Mouse (Mus musculus): ENCODE data around the gene Nr5a2.
"Not testable (repeated sequence)": the region's sequence is repeated elsewhere in the genome, so short reads cannot be mapped to it uniquely, and the experiment has no call there.

Gene Nr5a2

DNA sequence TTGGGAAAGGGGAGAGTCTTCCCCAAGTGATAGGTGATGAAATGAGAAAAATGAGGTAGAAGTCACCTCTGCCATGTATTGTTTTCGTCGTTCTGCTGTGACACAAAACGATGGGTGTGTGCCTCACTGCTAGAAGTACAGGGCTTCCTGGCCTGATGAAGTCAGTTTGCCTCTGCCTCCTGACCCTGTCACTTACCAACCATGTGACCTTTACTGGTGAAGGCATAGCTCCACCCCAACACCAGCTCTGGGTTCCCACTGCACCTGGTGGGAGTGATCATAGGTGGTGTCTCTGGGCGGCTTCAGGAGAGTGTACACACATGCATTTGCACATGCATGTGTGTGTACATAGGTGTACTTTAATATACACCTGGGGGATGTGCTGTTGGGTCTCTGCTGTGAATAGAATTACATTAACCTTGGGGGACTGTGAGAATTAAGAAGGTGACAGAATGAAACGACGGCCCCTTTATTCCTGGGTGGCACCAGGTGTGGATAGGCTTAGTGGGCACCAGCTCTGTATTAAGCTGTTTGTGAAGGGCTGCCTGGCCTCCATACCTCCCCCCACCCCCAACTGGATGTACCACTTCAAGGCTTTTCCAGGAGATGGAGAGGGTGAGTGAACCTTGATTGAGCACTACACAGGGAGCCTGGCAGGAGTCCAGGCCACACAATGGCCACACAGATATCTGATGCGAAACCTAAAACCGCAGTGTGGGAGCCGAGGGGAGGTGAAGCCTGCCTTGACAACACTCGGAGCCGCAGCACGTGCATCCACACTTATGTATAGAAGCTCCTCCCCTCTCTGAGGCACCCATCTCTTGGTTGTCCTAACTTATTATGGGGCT lies 127.7 kb downstream of the Nr5a2 start:
- DNase-seq = no peak

DNA sequence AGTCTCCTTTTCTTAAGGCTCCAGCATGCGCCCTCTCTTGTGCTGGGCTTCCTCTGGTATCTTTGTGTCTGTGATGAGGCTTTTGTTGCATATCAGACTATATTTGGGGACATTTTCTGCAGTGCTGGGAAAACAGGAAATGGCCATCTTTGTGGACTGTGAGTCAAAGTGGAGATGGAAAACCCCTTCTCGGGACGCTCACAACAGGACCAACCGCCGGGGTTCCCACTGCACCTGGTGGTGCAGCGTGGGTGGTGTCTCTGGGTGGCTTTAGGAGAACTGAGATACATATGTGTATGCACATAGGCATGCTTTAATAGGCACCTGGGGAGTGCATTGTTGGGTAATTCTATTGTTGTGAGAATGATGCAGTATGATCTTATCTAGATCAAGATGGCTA lies 129.3 kb downstream of the Nr5a2 start:
- no peak for DNase-seq

GRCm38 (mm10) chr1:136829931-136830330 lies 130.3 kb downstream of the Nr5a2 start:
- DNase-seq = no peak

- no peak for DNase-seq
Measured at GRCm38 (mm10) chr1:136823897-136824296, 136.4 kb downstream of the Nr5a2 start.

GRCm38 (mm10) chr1:136800625-136801024 lies 159.6 kb downstream of the Nr5a2 start:
- no peak for DNase-seq

DNA sequence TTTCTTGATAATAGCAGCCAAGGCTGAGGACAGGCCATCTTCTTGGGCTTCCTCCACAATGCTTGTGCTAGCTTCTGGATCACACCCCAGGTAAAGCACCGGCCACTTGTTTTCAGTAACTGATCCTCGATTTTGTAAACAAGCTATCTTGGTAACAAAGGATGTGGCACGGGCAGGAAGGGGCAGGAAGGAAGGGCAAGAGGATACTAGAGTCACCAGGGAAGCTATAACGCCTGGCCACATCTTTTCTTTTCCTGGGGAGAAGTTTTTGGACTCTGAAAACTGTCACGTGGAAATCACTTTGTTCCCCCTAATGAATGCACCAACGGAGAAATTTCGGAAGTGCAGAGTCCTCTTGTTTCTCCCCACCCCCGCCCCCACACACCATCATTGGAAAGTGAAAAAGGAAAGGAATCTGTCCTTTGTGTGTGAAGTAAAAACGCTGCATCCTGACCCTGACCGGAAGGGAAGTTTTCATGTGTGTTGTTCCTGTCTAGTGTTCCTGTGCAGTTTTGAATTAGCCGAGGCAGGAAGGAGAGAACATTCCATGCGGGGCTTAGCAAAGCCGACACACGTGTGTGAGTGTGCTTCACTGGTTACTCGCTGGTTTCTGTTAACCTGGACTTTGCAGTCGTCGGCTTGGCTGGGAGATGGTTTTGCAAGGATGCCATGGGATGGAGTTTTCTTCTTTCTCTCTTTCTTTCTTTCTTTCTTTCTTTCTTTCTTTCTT lies 163.7 kb downstream of the Nr5a2 start:
- peak; percentile 40 for DNase-seq

GRCm38 (mm10) chr1:136792957-136793883 lies 167.0 kb downstream of the Nr5a2 start:
- not testable (repeated sequence) for DNase-seq
